Mouse (Mus musculus) liver, adult 2 months (tissue): ENCODE results near the gene Rbm20.

Experiments
- CTCF ChIP-seq: fragments of 200-500 bp; IDR thresholded peaks from 2 replicates; pipeline ENCODE4 v1.5.1; 2011; ENCODE audit warnings: low read depth, low read length, control low read depth
- POLR2A ChIP-seq: fragments of 200-500 bp; IDR thresholded peaks from 2 replicates; pipeline ENCODE4 v1.6.1; 2011; ENCODE audit warnings: low read length, control low read depth; ENCODE audit not compliant: insufficient read depth; ENCODE audit errors: extremely low read depth

DNA sequence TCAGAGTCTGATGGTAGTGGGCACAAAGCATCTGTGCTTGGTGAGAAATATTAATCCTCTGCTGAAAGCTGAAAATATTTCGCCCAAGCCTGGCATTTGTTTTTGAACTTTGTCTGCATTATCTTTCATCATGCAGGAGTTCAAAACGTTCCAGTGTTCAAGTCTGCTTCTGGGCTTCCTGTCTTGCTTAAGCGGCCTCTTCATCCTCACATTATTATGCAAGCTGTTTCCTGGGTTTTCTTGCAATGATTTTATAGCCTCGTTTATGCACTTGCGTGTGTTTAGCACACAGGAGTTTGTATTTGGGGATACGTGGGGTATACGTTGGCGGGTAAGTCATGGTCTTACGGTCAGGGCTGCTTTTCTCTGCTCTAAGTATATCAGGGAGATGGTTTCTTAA, 211.2 kb downstream of the Rbm20 start:
- TF ChIP-seq CTCF (no peak), POLR2A (no peak)
